Mouse (Mus musculus): ENCODE data around the gene Fam50a.

Gene Fam50a

GRCm38 (mm10) chrX:74312540-74313464, at the start of gene Fam50a:
Gene Fam50a (plus strand): TSS chrX:74313033.
- in situ Hi-C loops (cut with MboI; ENCODE audit: low pct_unique_long_range_greater_than_20kb in 1 of 2, low sequenced_read_pairs in 2 of 2, unreplicated experiment in 1 of 2) = no loop called here

GRCm38 (mm10) chrX:74269736-74270061, 43.1 kb upstream of the Fam50a start:
- in situ Hi-C loops (cut with MboI; ENCODE audit: low pct_unique_long_range_greater_than_20kb in 1 of 2, low sequenced_read_pairs in 2 of 2, unreplicated experiment in 1 of 2) = no loop called here

- in situ Hi-C loops (cut with MboI; ENCODE audit: low pct_unique_long_range_greater_than_20kb in 1 of 2, low sequenced_read_pairs in 2 of 2, unreplicated experiment in 1 of 2) = no loop called here
Observed at GRCm38 (mm10) chrX:74270062-74270901, 42.6 kb upstream of the Fam50a start, which contains the start of gene Rpl10. Gene Rpl10 (plus strand): TSS chrX:74270812.

- in situ Hi-C loops (cut with MboI; ENCODE audit: low pct_unique_long_range_greater_than_20kb in 1 of 2, low sequenced_read_pairs in 2 of 2, unreplicated experiment in 1 of 2) = no loop called here
Observed at GRCm38 (mm10) chrX:74270902-74271551, 41.8 kb upstream of the Fam50a start.

GRCm38 (mm10) chrX:74273422-74274322, 39.2 kb upstream of the Fam50a start:
- in situ Hi-C loops (cut with MboI; ENCODE audit: low pct_unique_long_range_greater_than_20kb in 1 of 2, low sequenced_read_pairs in 2 of 2, unreplicated experiment in 1 of 2) = no loop called here

- in situ Hi-C loops (cut with MboI; ENCODE audit: low pct_unique_long_range_greater_than_20kb in 1 of 2, low sequenced_read_pairs in 2 of 2, unreplicated experiment in 1 of 2) = no loop called here
Observed at GRCm38 (mm10) chrX:74277916-74278315, 34.9 kb upstream of the Fam50a start.

- in situ Hi-C loops (cut with MboI; ENCODE audit: low pct_unique_long_range_greater_than_20kb in 1 of 2, low sequenced_read_pairs in 2 of 2, unreplicated experiment in 1 of 2) = no loop called here
Observed at GRCm38 (mm10) chrX:74281041-74281731, 31.6 kb upstream of the Fam50a start.

GRCm38 (mm10) chrX:74281732-74282394, 31.0 kb upstream of the Fam50a start, which contains the start of the genes Taz and Dnase1l1:
Gene Taz (plus strand): TSS chrX:74281912.
Gene Dnase1l1 (minus strand): TSS chrX:74282337.
- in situ Hi-C loops (cut with MboI; ENCODE audit: low pct_unique_long_range_greater_than_20kb in 1 of 2, low sequenced_read_pairs in 2 of 2, unreplicated experiment in 1 of 2) = no loop called here

- in situ Hi-C loops (cut with MboI; ENCODE audit: low pct_unique_long_range_greater_than_20kb in 1 of 2, low sequenced_read_pairs in 2 of 2, unreplicated experiment in 1 of 2) = no loop called here
Observed at GRCm38 (mm10) chrX:74282395-74283091, 30.3 kb upstream of the Fam50a start.

GRCm38 (mm10) chrX:74283092-74283437, 29.8 kb upstream of the Fam50a start:
- in situ Hi-C loops (cut with MboI; ENCODE audit: low pct_unique_long_range_greater_than_20kb in 1 of 2, low sequenced_read_pairs in 2 of 2, unreplicated experiment in 1 of 2) = no loop called here

- in situ Hi-C loops (cut with MboI; ENCODE audit: low pct_unique_long_range_greater_than_20kb in 1 of 2, low sequenced_read_pairs in 2 of 2, unreplicated experiment in 1 of 2) = no loop called here
Observed at GRCm38 (mm10) chrX:74293431-74293830, 19.4 kb upstream of the Fam50a start.

GRCm38 (mm10) chrX:74296538-74297448, 16.0 kb upstream of the Fam50a start, which contains the start of gene Atp6ap1:
Gene Atp6ap1 (plus strand): TSS chrX:74297097.
- in situ Hi-C loops (cut with MboI; ENCODE audit: low pct_unique_long_range_greater_than_20kb in 1 of 2, low sequenced_read_pairs in 2 of 2, unreplicated experiment in 1 of 2) = no loop called here

GRCm38 (mm10) chrX:74298348-74298747, 14.5 kb upstream of the Fam50a start:
- in situ Hi-C loops (cut with MboI; ENCODE audit: low pct_unique_long_range_greater_than_20kb in 1 of 2, low sequenced_read_pairs in 2 of 2, unreplicated experiment in 1 of 2) = no loop called here

- in situ Hi-C loops (cut with MboI; ENCODE audit: low pct_unique_long_range_greater_than_20kb in 1 of 2, low sequenced_read_pairs in 2 of 2, unreplicated experiment in 1 of 2) = no loop called here
Observed at GRCm38 (mm10) chrX:74299721-74300120, 13.1 kb upstream of the Fam50a start.

- in situ Hi-C loops (cut with MboI; ENCODE audit: low pct_unique_long_range_greater_than_20kb in 1 of 2, low sequenced_read_pairs in 2 of 2, unreplicated experiment in 1 of 2) = no loop called here
Observed at GRCm38 (mm10) chrX:74304867-74305700, 7.7 kb upstream of the Fam50a start, which contains the start of gene Gdi1. Gene Gdi1 (plus strand): TSS chrX:74304998.
